8 mouse cellular contexts compared by ENCODE assay signal in the genomic region with DNA sequence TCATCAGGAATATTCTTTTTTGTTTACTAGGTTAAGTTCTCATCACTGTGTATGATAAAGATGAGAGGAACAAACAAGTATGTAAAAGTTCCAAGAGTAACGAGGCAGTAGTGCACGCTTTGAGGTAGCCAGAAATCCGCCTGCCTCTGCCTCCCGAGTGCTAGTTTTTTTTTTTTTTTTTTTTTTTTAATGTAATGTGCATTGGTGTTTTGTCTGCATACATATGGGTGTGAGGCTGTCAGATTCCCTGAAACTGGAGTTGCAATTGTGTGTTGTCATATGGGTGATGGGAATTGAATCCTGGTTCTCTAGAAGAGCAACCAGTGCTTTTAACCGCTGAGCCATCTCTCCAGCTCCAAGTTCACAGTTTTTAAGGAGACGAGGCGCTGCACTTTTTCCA. TPM values are rescaled to one million over a fixed set of nuclear protein-coding genes. Genes with fewer than 3 reads are reported as not detected.
DNase-seq lines count a peak whose midpoint lies in the region; ATAC-seq and TF ChIP-seq lines count a peak whose summit lies in the region.

No protein-coding gene starts in this region.

- peak overlapping the region; percentile 65 for H3K4me3 ChIP-seq in liver, adult 2 months (ENCODE audit: insufficient read depth, low read depth, low read length)
- H3K4me3 ChIP-seq in embryonic facial prominence, embryonic 13.5 days, result peak overlapping the region; percentile 79
- H3K4me3 ChIP-seq in intestine, embryonic 16.5 days (ENCODE audit: low read length), result peak overlapping the region; percentile 70
- H3K4me3 ChIP-seq in neural tube, embryonic 13.5 days, result peak overlapping the region; percentile 82

- TF ChIP-seq CTCF in liver, adult 2 months (IDR thresholded peaks at IDR 0.05; ENCODE audit: low read depth, low read length), result no peak

- H3K79me2 ChIP-seq in liver, adult 2 months (ENCODE audit: control insufficient read depth, insufficient read depth, low read length), result no peaks in the 10 kb centered on the region

- no peaks in the 10 kb centered on the region for H3K36me3 ChIP-seq in liver, adult 2 months (ENCODE audit: control insufficient read depth, insufficient read depth, low read length)
- peaks cover 7% of the 10 kb centered on the region; the same call in 1 of the 2 replicates for H3K36me3 ChIP-seq in embryonic facial prominence, embryonic 13.5 days
- no peaks in the 10 kb centered on the region for H3K36me3 ChIP-seq in intestine, embryonic 16.5 days (ENCODE audit: control insufficient read depth, insufficient read depth, low read length)
- peaks cover 3% of the 10 kb centered on the region; the same call in 1 of the 2 replicates for H3K36me3 ChIP-seq in neural tube, embryonic 13.5 days

- no peak overlapping the region for H3K27ac ChIP-seq in liver, adult 2 months (replicated peaks; ENCODE audit: insufficient read depth, low read depth, low read length)
- peak overlapping the region; percentile 86 for H3K27ac ChIP-seq in embryonic facial prominence, embryonic 13.5 days
- H3K27ac ChIP-seq in intestine, embryonic 16.5 days (ENCODE audit: low read length), result peak overlapping the region; percentile 43
- peak overlapping the region; percentile 79 for H3K27ac ChIP-seq in neural tube, embryonic 13.5 days (replicated peaks)

- WGBS in liver, adult 2 months, result 67% methylated on average over 7 of the region's 7 CpGs
- WGBS in embryonic facial prominence, embryonic 13.5 days, result 62% methylated on average over 7 of the region's 7 CpGs
- WGBS in intestine, embryonic 16.5 days, result 63% methylated on average over 7 of the region's 7 CpGs
- WGBS in neural tube, embryonic 13.5 days, result 67% methylated on average over 7 of the region's 7 CpGs

- H3K27me3 ChIP-seq in liver, adult 2 months (ENCODE audit: control insufficient read depth, insufficient read depth, low read length), result no peaks in the 10 kb centered on the region
- no peaks in the 10 kb centered on the region for H3K27me3 ChIP-seq in embryonic facial prominence, embryonic 13.5 days
- no peaks in the 10 kb centered on the region for H3K27me3 ChIP-seq in intestine, embryonic 16.5 days (replicated peaks; ENCODE audit: control insufficient read depth, insufficient read depth, low read length)
- H3K27me3 ChIP-seq in neural tube, embryonic 13.5 days, result no peaks in the 10 kb centered on the region

- no peak for TF ChIP-seq POLR2A in liver, adult 2 months (IDR thresholded peaks at IDR 0.05; ENCODE audit: extremely low read depth, insufficient read depth, low read length)

- H3K4me1 ChIP-seq in liver, adult 2 months (ENCODE audit: control insufficient read depth, insufficient read depth, low read length), result peaks cover 2% of the 10 kb centered on the region; the same call in 1 of the 2 replicates
- H3K4me1 ChIP-seq in embryonic facial prominence, embryonic 13.5 days, result peaks cover 25% of the 10 kb centered on the region
- H3K4me1 ChIP-seq in intestine, embryonic 16.5 days (ENCODE audit: control insufficient read depth, insufficient read depth, low read length), result peaks cover 9% of the 10 kb centered on the region; the same call in 1 of the 2 replicates
- peaks cover 20% of the 10 kb centered on the region for H3K4me1 ChIP-seq in neural tube, embryonic 13.5 days (replicated peaks)

- H3K9me3 ChIP-seq in embryonic facial prominence, embryonic 13.5 days, result no peaks in the 10 kb centered on the region
- no peaks in the 10 kb centered on the region for H3K9me3 ChIP-seq in intestine, embryonic 16.5 days (ENCODE audit: control insufficient read depth, low read length)
- no peaks in the 10 kb centered on the region for H3K9me3 ChIP-seq in neural tube, embryonic 13.5 days

- peak overlapping the region; percentile 93 for H3K9ac ChIP-seq in liver, adult 2 months (ENCODE audit: low read depth, low read length)
- H3K9ac ChIP-seq in embryonic facial prominence, embryonic 13.5 days, result peak overlapping the region; percentile 90
- peak overlapping the region; percentile 80 for H3K9ac ChIP-seq in intestine, embryonic 16.5 days (ENCODE audit: low read depth, low read length)
- peak overlapping the region; percentile 92 for H3K9ac ChIP-seq in neural tube, embryonic 13.5 days

- peak overlapping the region; percentile 79 for H3K4me2 ChIP-seq in embryonic facial prominence, embryonic 13.5 days
- H3K4me2 ChIP-seq in intestine, embryonic 16.5 days (ENCODE audit: low read depth, low read length), result peak overlapping the region; percentile 88
- peak overlapping the region; percentile 87 for H3K4me2 ChIP-seq in neural tube, embryonic 13.5 days

- ATAC-seq in embryonic facial prominence, embryonic 13.5 days (ENCODE audit: insufficient number of reproducible peaks, insufficient read depth, low FRiP score, low TSS enrichment, low read depth), result no peak
- ATAC-seq in intestine, embryonic 16.5 days, result peak; percentile 4; the same call in 1 of the 2 replicates
- no peak for ATAC-seq in neural tube, embryonic 13.5 days (ENCODE audit: low read depth)
- no peak for ATAC-seq in activated CD4-positive, CD25-positive, alpha-beta regulatory T cell, adult 4 months

- no peak for DNase-seq in liver, adult 2 months (ENCODE audit: extremely low read depth, low read depth, low spot score)
- DNase-seq in liver, result no peak
- no peak for DNase-seq in frontal cortex, adult 2 months (ENCODE audit: extremely low spot score in 1 of 2, low spot score in 1 of 2)
- no peak for DNase-seq in embryo, embryonic 10.5 days (ENCODE audit: low spot score)

RNA-seq across cellular contexts. Expression of gene Ttc28, which starts 0.6 kb away (rescaled TPM):
- 0.83 and 2.7 TPM in 2 replicates for total RNA-seq in liver, adult 2 months (2014; rRNA removed)
- 0.45 and 0.81 TPM in 2 replicates for polyA plus RNA-seq in liver, adult 2 months (2012; rRNA removed)
- polyA plus RNA-seq in embryonic facial prominence, embryonic 13.5 days (2015; fragmentation: Nextera tagmentation; extraction: Ambion mirVana), result 17.6 and 18.0 TPM in 2 replicates
- polyA plus RNA-seq in intestine, embryonic 16.5 days (2015; fragmentation: Nextera tagmentation; extraction: Ambion mirVana), result 4.2 and 4.3 TPM in 2 replicates
- polyA plus RNA-seq in neural tube, embryonic 13.5 days (2015; fragmentation: Nextera tagmentation; extraction: Ambion mirVana), result 18.7 and 22.1 TPM in 2 replicates
- polyA plus RNA-seq in activated CD4-positive, CD25-positive, alpha-beta regulatory T cell, adult 4 months (2017; shearing (Covaris generic)), result 1 to 10 TPM; 1.9 to 2.6 TPM
- polyA plus RNA-seq in frontal cortex, adult 2 months (2012; rRNA removed), result 6.7 and 7.3 TPM in 2 replicates

RNA-seq across cellular contexts. Expression of gene Chek2, which starts 39.3 kb away (rescaled TPM):
- 2.6 and 3.6 TPM in 2 replicates for total RNA-seq in liver, adult 2 months (2014; rRNA removed)
- polyA plus RNA-seq in liver, adult 2 months (2012; rRNA removed), result 1.5 and 1.6 TPM in 2 replicates
- 26.0 and 28.5 TPM in 2 replicates for polyA plus RNA-seq in embryonic facial prominence, embryonic 13.5 days (2015; fragmentation: Nextera tagmentation; extraction: Ambion mirVana)
- 38.7 and 39.4 TPM in 2 replicates for polyA plus RNA-seq in intestine, embryonic 16.5 days (2015; fragmentation: Nextera tagmentation; extraction: Ambion mirVana)
- polyA plus RNA-seq in neural tube, embryonic 13.5 days (2015; fragmentation: Nextera tagmentation; extraction: Ambion mirVana), result 5.4 and 7.2 TPM in 2 replicates
- 10 to 100 TPM in 1 of 2 experiments, 1 to 10 TPM in 1; 7.4 to 10.6 TPM for polyA plus RNA-seq in activated CD4-positive, CD25-positive, alpha-beta regulatory T cell, adult 4 months (2017; shearing (Covaris generic))
- polyA plus RNA-seq in frontal cortex, adult 2 months (2012; rRNA removed), result 1.3 and 1.7 TPM in 2 replicates

RNA-seq across cellular contexts. Expression of gene Hscb, which starts 39.5 kb away (rescaled TPM):
- total RNA-seq in liver, adult 2 months (2014; rRNA removed), result 5.7 and 11.2 TPM in 2 replicates
- 5.0 and 6.6 TPM in 2 replicates for polyA plus RNA-seq in liver, adult 2 months (2012; rRNA removed)
- polyA plus RNA-seq in embryonic facial prominence, embryonic 13.5 days (2015; fragmentation: Nextera tagmentation; extraction: Ambion mirVana), result 28.7 and 29.8 TPM in 2 replicates
- polyA plus RNA-seq in intestine, embryonic 16.5 days (2015; fragmentation: Nextera tagmentation; extraction: Ambion mirVana), result 40.4 and 41.2 TPM in 2 replicates
- polyA plus RNA-seq in neural tube, embryonic 13.5 days (2015; fragmentation: Nextera tagmentation; extraction: Ambion mirVana), result 11.0 and 16.5 TPM in 2 replicates
- polyA plus RNA-seq in activated CD4-positive, CD25-positive, alpha-beta regulatory T cell, adult 4 months (2017; shearing (Covaris generic)), result 10 to 100 TPM; 54.5 to 54.9 TPM
- 17.2 and 18.0 TPM in 2 replicates for polyA plus RNA-seq in frontal cortex, adult 2 months (2012; rRNA removed)
